Mouse (Mus musculus) hindbrain, embryonic 14.5 days (tissue): ENCODE measurements around the gene Arhgef16. TPM values are rescaled to one million over a fixed set of nuclear protein-coding genes. Genes with fewer than 3 reads are reported as not detected.

Source experiments
- ATAC-seq: fragments of 200-750 bp; cut with Nextera tagmentation; 2 replicates; pipeline ENCODE4 v1.8.0; 2017; ENCODE audit warnings: moderate number of reproducible peaks, mild to moderate bottlenecking, moderate TSS enrichment, moderate library complexity; ENCODE audit not compliant: low FRiP score
- DNase-seq: peaks from one replicate; pipeline ENCODE4 v3.0.0-alpha.2; 2015; ENCODE audit warnings: low spot score
- H3K27ac ChIP-seq: fragments of 300-500 bp; sonication (generic); 2 replicates; pipeline ENCODE4 v1.5.1; 2014; ENCODE audit warnings: mild to moderate bottlenecking, moderate library complexity
- H3K27me3 ChIP-seq: fragments of 300-500 bp; sonication (generic); 2 replicates; pipeline ENCODE4 v1.6.1; 2014; ENCODE audit warnings: mild to moderate bottlenecking, low read length, mixed read lengths; ENCODE audit not compliant: control insufficient read depth, insufficient read depth
- H3K36me3 ChIP-seq: fragments of 300-500 bp; sonication (generic); replicated peaks from 2 replicates; pipeline ENCODE4 v1.6.1; 2014; ENCODE audit not compliant: control insufficient read depth, insufficient read depth
- H3K4me1 ChIP-seq: fragments of 300-500 bp; sonication (generic); replicated peaks from 2 replicates; pipeline ENCODE4 v1.6.1; 2014; ENCODE audit warnings: antibody characterized with exemption, low read length, mixed read lengths; ENCODE audit not compliant: control insufficient read depth, insufficient read depth
- H3K4me2 ChIP-seq: fragments of 300-500 bp; sonication (generic); replicated peaks from 2 replicates; pipeline ENCODE4 v1.6.1; 2014; ENCODE audit warnings: mild to moderate bottlenecking, moderate library complexity
- H3K4me3 ChIP-seq: fragments of 300-500 bp; sonication (generic); replicated peaks from 2 replicates; pipeline ENCODE4 v1.5.1; 2014; ENCODE audit warnings: mild to moderate bottlenecking, low read length
- H3K9ac ChIP-seq: fragments of 300-500 bp; sonication (generic); 2 replicates; pipeline ENCODE4 v1.6.1; 2014
- H3K9me3 ChIP-seq: fragments of 300-500 bp; sonication (generic); 2 replicates; pipeline ENCODE4 v1.6.1; 2016; ENCODE audit warnings: low read length; ENCODE audit not compliant: control insufficient read depth
- WGBS: fragments of 180-500 bp; shearing (Covaris S2); extraction: QIAGEN DNeasy Blood & Tissue Kit; methylation state at CpG from one replicate; pipeline ENCODE4 v1.1.7; 2014; 5-methylcytosine and 5-hydroxymethylcytosine counted together
- polyA plus RNA-seq: library from polyadenylated mRNA; unstranded; fragments of >200 nt; fragmentation: Nextera tagmentation; extraction: Ambion mirVana; gene quantifications from 2 replicates; pipeline ENCODE4 v1.2.1, GENCODE M21; 2014

Gene Arhgef16
- polyA plus RNA-seq, result 1.4 and 1.5 TPM in 2 replicates

- Histone ChIP-seq H3K36me3 (no peaks in the 10 kb centered on the region), H3K27me3 (peaks cover 37% of the 10 kb centered on the region), H3K9me3 (no peaks in the 10 kb centered on the region), H3K9ac (no peak within 1 kb of the TSS), H3K4me1 (peaks cover 10% of the 10 kb centered on the region; the same call in 1 of the 2 replicates), H3K4me2 (no peak within 1 kb of the TSS), H3K27ac (no peak within 1 kb of the TSS), H3K4me3 (no peak within 1 kb of the TSS)
- 27% methylated on average over 7 of the region's 7 CpGs for WGBS
- DNase-seq, result peak; percentile 71
- peak; percentile 40; the same call in 1 of the 2 replicates for ATAC-seq
Observed at GRCm38 (mm10) chr4:154301466-154301881, at the start of gene Arhgef16. Arhgef16 (minus strand) TSS chr4:154301676.

GRCm38 (mm10) chr4:154348197-154348786 is 46.8 kb upstream of the Arhgef16 start:
- Histone ChIP-seq H3K27me3 (no peaks in the 10 kb centered on the region), H3K27ac (no peak overlapping the region), H3K36me3 (no peaks in the 10 kb centered on the region), H3K4me3 (no peak overlapping the region), H3K4me2 (no peak overlapping the region), H3K9ac (no peak overlapping the region), H3K9me3 (no peaks in the 10 kb centered on the region), H3K4me1 (peaks cover 20% of the 10 kb centered on the region; the same call in 1 of the 2 replicates)
- ATAC-seq, result no peak
- DNase-seq, result no peak
- 46% methylated on average over 11 of the region's 11 CpGs for WGBS

GRCm38 (mm10) chr4:154346731-154347522 is 45.5 kb upstream of the Arhgef16 start:
- Histone ChIP-seq H3K4me1 (peaks cover 18% of the 10 kb centered on the region; the same call in 1 of the 2 replicates), H3K36me3 (no peaks in the 10 kb centered on the region), H3K9ac (no peak overlapping the region), H3K27me3 (no peaks in the 10 kb centered on the region), H3K9me3 (no peaks in the 10 kb centered on the region), H3K27ac (no peak overlapping the region), H3K4me2 (no peak overlapping the region), H3K4me3 (no peak overlapping the region)
- 42% methylated on average over 19 of the region's 19 CpGs for WGBS
- ATAC-seq (no peak), DNase-seq (no peak)

GRCm38 (mm10) chr4:154336650-154337049 is 35.2 kb upstream of the Arhgef16 start:
- DNase-seq (no peak), ATAC-seq (no peak)
- WGBS, result 25% methylated on average over 10 of the region's 10 CpGs
- Histone ChIP-seq H3K4me1 (peaks cover 20% of the 10 kb centered on the region; the same call in 1 of the 2 replicates), H3K9me3 (no peaks in the 10 kb centered on the region), H3K4me2 (no peak overlapping the region), H3K4me3 (no peak overlapping the region), H3K27ac (peak overlapping the region; percentile 43; the same call in 1 of the 2 replicates), H3K27me3 (peaks cover 9% of the 10 kb centered on the region), H3K36me3 (no peaks in the 10 kb centered on the region), H3K9ac (no peak overlapping the region)

- Histone ChIP-seq H3K9ac (no peak within 1 kb of the TSS), H3K27ac (peak within 1 kb of the TSS; percentile 43; the same call in 1 of the 2 replicates), H3K9me3 (no peaks in the 10 kb centered on the region), H3K4me1 (peaks cover 20% of the 10 kb centered on the region), H3K27me3 (peaks cover 9% of the 10 kb centered on the region), H3K36me3 (no peaks in the 10 kb centered on the region), H3K4me3 (peak within 1 kb of the TSS; percentile 16), H3K4me2 (peak within 1 kb of the TSS; percentile 40)
- no peak for DNase-seq
- WGBS, result 39% methylated on average over 12 of the region's 12 CpGs
- peak; percentile 51; the same call in 1 of the 2 replicates for ATAC-seq
Observed at GRCm38 (mm10) chr4:154335761-154336160, 34.3 kb upstream of the Arhgef16 start, which contains the start of gene B230104I21Rik. B230104I21Rik (plus strand) TSS chr4:154336127.

GRCm38 (mm10) chr4:154334699-154335402 is 33.4 kb upstream of the Arhgef16 start:
- Histone ChIP-seq H3K4me1 (peaks cover 20% of the 10 kb centered on the region), H3K27me3 (peaks cover 12% of the 10 kb centered on the region), H3K9me3 (no peaks in the 10 kb centered on the region), H3K36me3 (no peaks in the 10 kb centered on the region), H3K9ac (0 out of 2 replicates have a peak overlapping the region, but pooled peaks have one; percentile 13), H3K4me3 (peak overlapping the region; percentile 16), H3K4me2 (peak overlapping the region; percentile 40), H3K27ac (no peak overlapping the region)
- WGBS, result 53% methylated on average over 47 of the region's 48 CpGs
- peak; percentile 54 for DNase-seq
- no peak; the same call in 1 of the 2 replicates for ATAC-seq

- 63% methylated on average over 8 of the region's 8 CpGs for WGBS
- H3K4me3 ChIP-seq, result no peak overlapping the region
- H3K36me3 ChIP-seq, result no peaks in the 10 kb centered on the region
- H3K9me3 ChIP-seq, result no peaks in the 10 kb centered on the region
- no peak overlapping the region for H3K4me2 ChIP-seq
- no peak overlapping the region for H3K27ac ChIP-seq
- H3K9ac ChIP-seq, result no peak overlapping the region
- H3K27me3 ChIP-seq, result peaks cover 19% of the 10 kb centered on the region
- H3K4me1 ChIP-seq, result peaks cover 20% of the 10 kb centered on the region
- no peak for DNase-seq
- no peak for ATAC-seq
Observed at GRCm38 (mm10) chr4:154333300-154333699, 31.8 kb upstream of the Arhgef16 start.

- H3K27me3 ChIP-seq, result peaks cover 15% of the 10 kb centered on the region; the same call in 1 of the 2 replicates
- ATAC-seq, result no peak
Observed at GRCm38 (mm10) chr4:154331271-154331670, 29.8 kb upstream of the Arhgef16 start.

More at GRCm38 (mm10) chr4:154331271-154331670, 29.8 kb upstream of the Arhgef16 start:
- Histone ChIP-seq H3K4me1 (peaks cover 12% of the 10 kb centered on the region; the same call in 1 of the 2 replicates), H3K27ac (no peak overlapping the region), H3K9ac (peak overlapping the region; percentile 6; the same call in 1 of the 2 replicates), H3K9me3 (no peaks in the 10 kb centered on the region), H3K4me2 (no peak overlapping the region), H3K4me3 (no peak overlapping the region), H3K36me3 (no peaks in the 10 kb centered on the region)
- 22% methylated on average over 12 of the region's 12 CpGs for WGBS
- no peak for DNase-seq
